Mouse (Mus musculus) cortical plate, adult 2 months (tissue): ENCODE results near the gene Mis18a.

Experiments used
- CTCF ChIP-seq: fragments of 200-500 bp; IDR thresholded peaks from 2 replicates; pipeline ENCODE4 v1.5.1; 2011; ENCODE audit warnings: mild to moderate bottlenecking, control low read depth, low read length; ENCODE audit not compliant: insufficient read depth; ENCODE audit errors: extremely low read depth
- POLR2A ChIP-seq: fragments of 200-500 bp; IDR thresholded peaks from 2 replicates; pipeline ENCODE4 v1.6.1; 2011; ENCODE audit warnings: mild to moderate bottlenecking, low read length, control low read depth; ENCODE audit not compliant: insufficient read depth; ENCODE audit errors: extremely low read depth

- TF ChIP-seq POLR2A = no peak
- TF ChIP-seq CTCF = no peak
Observed at GRCm38 (mm10) chr16:90753386-90753941, 26.3 kb upstream of the Mis18a start.
